Mouse (Mus musculus) liver, embryonic 16.5 days (tissue): Measurements from ENCODE around the gene Net1. TPM values are rescaled to one million over a fixed set of nuclear protein-coding genes. Genes with fewer than 3 reads are reported as not detected.

Experiments
- ATAC-seq: fragments of 200-750 bp; cut with Nextera tagmentation; 2 replicates; pipeline ENCODE4 v1.8.0; 2017; ENCODE audit warnings: low read depth, mild to moderate bottlenecking, moderate number of reproducible peaks, moderate library complexity
- H3K27ac ChIP-seq: fragments of 300-500 bp; sonication (generic); 2 replicates; pipeline ENCODE4 v1.5.1; 2014; ENCODE audit warnings: mild to moderate bottlenecking, low read length
- H3K27me3 ChIP-seq: fragments of 300-500 bp; sonication (generic); 2 replicates; pipeline ENCODE4 v1.6.1; 2014; ENCODE audit warnings: low read depth, low read length, mixed read lengths; ENCODE audit not compliant: control insufficient read depth, insufficient read depth
- H3K36me3 ChIP-seq: fragments of 300-500 bp; sonication (generic); 2 replicates; pipeline ENCODE4 v1.6.1; 2014; ENCODE audit warnings: mild to moderate bottlenecking; ENCODE audit not compliant: control insufficient read depth, insufficient read depth
- H3K4me1 ChIP-seq: fragments of 300-500 bp; sonication (generic); 2 replicates; pipeline ENCODE4 v1.6.1; 2014; ENCODE audit warnings: low read depth, low read length, mixed read lengths; ENCODE audit not compliant: control insufficient read depth
- H3K4me2 ChIP-seq: fragments of 300-500 bp; sonication (generic); 2 replicates; pipeline ENCODE4 v1.6.1; 2014; ENCODE audit warnings: low read depth, low read length, mixed read lengths
- H3K4me3 ChIP-seq: fragments of 300-500 bp; sonication (generic); 2 replicates; pipeline ENCODE4 v1.5.1; 2014; ENCODE audit warnings: low read depth, mild to moderate bottlenecking, low read length
- H3K9ac ChIP-seq: fragments of 300-500 bp; sonication (generic); 2 replicates; pipeline ENCODE4 v1.6.1; 2014; ENCODE audit warnings: low read depth, low read length
- H3K9me3 ChIP-seq: fragments of 300-500 bp; sonication (generic); replicated peaks from 2 replicates; pipeline ENCODE4 v1.6.1; 2016; ENCODE audit warnings: low read length; ENCODE audit not compliant: control insufficient read depth
- WGBS: fragments of 180-500 bp; shearing (Covaris S2); extraction: QIAGEN DNeasy Blood & Tissue Kit; methylation state at CpG from one replicate; pipeline ENCODE4 v1.1.7; 2014; ENCODE audit not compliant: insufficient replicate concordance; 5-methylcytosine and 5-hydroxymethylcytosine counted together
- polyA plus RNA-seq: library from polyadenylated mRNA; unstranded; fragments of >200 nt; fragmentation: Nextera tagmentation; extraction: Ambion mirVana; gene quantifications from 2 replicates; pipeline ENCODE4 v1.2.1, GENCODE M21; 2015

The Net1 gene
- polyA plus RNA-seq, 1 experiment from 2014 or later: 59.3 TPM

DNA sequence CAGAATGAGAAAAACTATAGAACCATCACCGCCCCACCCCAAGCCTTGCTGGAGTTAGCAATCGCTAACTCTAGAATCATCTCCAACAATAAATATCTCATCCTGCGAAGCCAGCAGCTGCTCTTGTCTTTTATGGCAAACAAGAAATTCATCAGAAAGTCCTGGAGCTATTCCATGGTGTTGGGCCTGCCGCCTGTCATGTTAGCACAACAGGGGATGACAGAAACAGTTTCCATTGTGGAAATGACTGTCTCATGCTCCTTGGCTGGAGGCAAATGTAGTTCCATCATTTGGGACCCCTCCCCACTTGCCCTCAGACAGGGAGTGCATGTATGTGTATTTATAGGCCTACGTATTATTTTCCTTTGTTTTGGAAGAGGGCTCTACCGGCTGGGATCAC lies 41.6 kb downstream of the Net1 start:
- no peak overlapping the region for H3K4me2 ChIP-seq
- no peak overlapping the region for H3K27ac ChIP-seq
- no peak overlapping the region for H3K4me3 ChIP-seq
- H3K27me3 ChIP-seq: no peaks in the 10 kb centered on the region
- peaks cover 20% of the 10 kb centered on the region for H3K4me1 ChIP-seq
- ATAC-seq: no peak
- 88% methylated on average over 6 of the region's 6 CpGs for WGBS
- peaks cover 13% of the 10 kb centered on the region; the same call in 1 of the 2 replicates for H3K36me3 ChIP-seq
- H3K9ac ChIP-seq: no peak overlapping the region
- no peaks in the 10 kb centered on the region for H3K9me3 ChIP-seq

DNA sequence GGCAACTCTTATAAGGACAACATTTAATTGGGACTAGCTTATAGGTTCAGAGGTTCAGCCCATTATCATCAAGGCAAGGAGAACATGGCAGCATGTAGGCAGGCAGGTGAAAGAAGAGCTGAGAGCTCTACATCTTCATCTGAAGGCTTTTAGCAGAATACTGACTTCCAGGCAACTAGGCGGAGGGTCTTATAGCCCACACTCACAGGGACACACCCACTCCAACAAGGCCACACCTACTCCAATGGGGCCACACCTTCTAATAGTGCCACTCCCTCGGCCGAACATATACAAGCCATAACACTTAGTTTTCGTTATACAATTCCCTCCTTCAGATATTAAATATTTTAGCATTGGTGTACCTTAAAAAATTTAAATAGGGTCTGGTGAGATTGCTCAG lies 45.2 kb downstream of the Net1 start:
- peaks cover 49% of the 10 kb centered on the region for H3K4me1 ChIP-seq
- no peak overlapping the region for H3K9ac ChIP-seq
- no peaks in the 10 kb centered on the region for H3K27me3 ChIP-seq
- no peak overlapping the region for H3K27ac ChIP-seq
- H3K36me3 ChIP-seq: no peaks in the 10 kb centered on the region
- H3K9me3 ChIP-seq: no peaks in the 10 kb centered on the region
- no peak overlapping the region for H3K4me3 ChIP-seq
- no peak for ATAC-seq
- no peak overlapping the region for H3K4me2 ChIP-seq
- WGBS: 73% methylated on average over 4 of the region's 4 CpGs

DNA sequence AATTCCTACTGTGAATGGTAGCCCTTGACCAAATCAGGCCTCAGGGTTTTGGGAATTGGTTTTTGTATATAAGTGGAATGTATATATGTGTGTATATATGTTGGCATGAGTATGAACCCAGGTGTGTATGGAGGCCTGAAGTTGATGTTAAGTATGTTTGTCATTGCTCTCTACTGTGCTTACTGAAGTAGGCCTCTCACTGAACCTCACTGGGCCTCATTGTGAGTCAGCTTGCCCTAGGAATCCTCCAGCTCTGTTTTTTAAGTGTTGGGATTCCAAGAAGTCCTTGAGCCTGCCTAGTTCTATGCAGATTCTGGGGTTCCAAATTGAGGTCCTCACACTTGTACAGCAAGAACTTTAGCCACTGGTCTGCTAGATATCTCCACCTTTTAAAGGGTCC lies 48.1 kb downstream of the Net1 start:
- no peak overlapping the region for H3K4me3 ChIP-seq
- H3K9me3 ChIP-seq: no peaks in the 10 kb centered on the region
- no peaks in the 10 kb centered on the region for H3K36me3 ChIP-seq
- no peaks in the 10 kb centered on the region for H3K27me3 ChIP-seq
- H3K9ac ChIP-seq: no peak overlapping the region
- peak overlapping the region; percentile 45; the same call in 1 of the 2 replicates for H3K27ac ChIP-seq
- no peak overlapping the region for H3K4me2 ChIP-seq
- peaks cover 68% of the 10 kb centered on the region for H3K4me1 ChIP-seq
- no peak for ATAC-seq

DNA sequence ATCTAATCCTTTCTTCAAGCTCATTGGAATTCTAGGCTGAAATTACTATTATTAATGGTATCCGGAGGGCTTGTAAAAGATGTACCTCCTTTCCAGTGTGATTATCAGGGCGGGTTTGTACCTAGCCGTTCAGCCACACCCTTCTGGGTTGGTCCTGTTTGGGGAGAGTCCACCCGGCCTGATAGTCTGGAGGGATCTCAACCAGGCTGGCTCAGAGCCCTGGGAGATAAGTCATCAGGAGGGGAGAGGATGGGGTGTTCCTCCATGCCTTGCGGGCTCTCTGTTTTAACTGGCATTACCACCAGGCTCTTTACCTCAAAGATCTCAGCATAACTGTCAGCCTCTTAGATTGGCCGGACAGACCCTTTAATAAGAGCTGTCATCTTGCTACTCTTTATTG lies 50.9 kb downstream of the Net1 start:
- Histone ChIP-seq H3K9ac (peak overlapping the region; percentile 62), H3K27me3 (no peaks in the 10 kb centered on the region), H3K9me3 (no peaks in the 10 kb centered on the region), H3K4me2 (peak overlapping the region; percentile 74), H3K4me3 (peak overlapping the region; percentile 39), H3K4me1 (peaks cover 78% of the 10 kb centered on the region), H3K27ac (peak overlapping the region; percentile 98), H3K36me3 (no peaks in the 10 kb centered on the region)
- WGBS: 29% methylated on average over 6 of the region's 6 CpGs
- ATAC-seq: peak; percentile 93

DNA sequence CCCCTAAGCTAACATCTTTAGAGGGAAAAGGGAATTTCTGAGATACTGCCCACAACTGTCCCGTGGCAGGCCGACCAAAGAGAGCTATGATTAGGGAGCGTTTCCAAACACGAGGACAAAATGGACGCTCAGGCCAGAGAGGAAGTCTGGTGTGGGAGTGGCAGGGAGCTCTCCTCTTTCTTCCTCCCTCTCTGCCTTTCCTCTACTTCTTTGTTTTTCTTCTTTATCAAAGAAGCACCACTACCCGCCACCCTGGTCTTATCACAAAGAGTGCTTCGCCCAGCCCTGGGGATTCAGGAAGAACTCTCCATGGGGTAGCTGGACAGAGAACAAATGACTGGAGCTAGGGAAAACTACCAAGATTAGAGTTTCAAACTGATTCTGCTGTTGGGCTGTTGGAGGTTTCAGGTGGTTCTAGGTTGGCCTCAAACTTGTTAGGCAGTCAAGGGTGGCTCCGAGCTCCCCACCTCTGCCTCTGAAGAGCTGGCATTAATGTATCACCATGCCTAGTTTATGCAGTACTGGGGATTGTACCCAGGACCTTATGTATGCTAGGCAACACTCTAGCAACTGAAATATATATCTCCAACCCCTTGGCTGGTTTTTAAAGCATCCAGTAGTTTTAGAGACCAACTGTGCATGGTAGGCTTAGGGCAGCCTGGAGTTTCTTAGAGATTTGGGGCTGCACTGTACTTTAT lies 51.5 kb downstream of the Net1 start:
- no peaks in the 10 kb centered on the region for H3K36me3 ChIP-seq
- H3K4me3 ChIP-seq: peak overlapping the region; percentile 39
- 26% methylated on average over 8 of the region's 8 CpGs for WGBS
- peak; percentile 65 for ATAC-seq
- H3K9ac ChIP-seq: peak overlapping the region; percentile 62
- H3K4me2 ChIP-seq: peak overlapping the region; percentile 74
- no peaks in the 10 kb centered on the region for H3K27me3 ChIP-seq
- no peaks in the 10 kb centered on the region for H3K9me3 ChIP-seq
- peaks cover 82% of the 10 kb centered on the region for H3K4me1 ChIP-seq
- H3K27ac ChIP-seq: peak overlapping the region; percentile 98

DNA sequence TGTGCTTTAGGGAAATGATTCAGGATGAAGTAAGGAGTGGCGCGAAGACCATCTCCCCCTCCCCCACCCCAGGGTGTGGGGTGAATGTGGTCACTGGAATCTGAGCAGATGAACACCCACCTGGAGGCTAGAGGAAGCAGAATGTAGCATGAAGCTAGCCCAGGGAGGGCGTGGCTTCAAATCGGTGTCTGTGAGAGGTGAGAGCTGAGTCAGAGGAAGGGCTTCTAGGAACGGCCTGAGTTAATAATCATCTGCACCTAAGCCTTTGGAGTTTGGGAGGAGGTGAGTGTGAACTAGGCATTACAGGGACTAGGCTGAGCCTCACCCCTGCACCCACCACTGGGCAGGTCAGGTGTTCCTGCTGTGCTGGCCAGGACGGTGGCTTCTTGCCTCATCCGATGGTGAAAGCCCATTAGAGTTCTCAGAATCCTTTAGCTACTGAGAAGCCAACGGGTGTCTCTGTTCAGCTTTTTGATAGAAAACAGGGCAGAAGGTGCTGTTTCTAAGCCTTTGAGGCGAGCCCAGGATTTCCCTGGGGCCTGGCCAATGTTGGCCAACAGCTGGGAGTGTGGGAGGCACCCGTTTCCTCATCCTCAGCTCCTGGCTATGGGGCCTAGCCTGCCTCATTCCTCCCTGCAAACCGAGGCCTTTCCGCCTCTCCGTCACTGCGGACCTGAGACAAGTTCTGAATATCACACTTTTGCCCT lies 52.2 kb downstream of the Net1 start:
- no peaks in the 10 kb centered on the region for H3K9me3 ChIP-seq
- 55% methylated on average over 14 of the region's 14 CpGs for WGBS
- H3K36me3 ChIP-seq: no peaks in the 10 kb centered on the region
- peak overlapping the region; percentile 98 for H3K27ac ChIP-seq
- no peaks in the 10 kb centered on the region for H3K27me3 ChIP-seq
- peak overlapping the region; percentile 39 for H3K4me3 ChIP-seq
- peak overlapping the region; percentile 74 for H3K4me2 ChIP-seq
- peak; percentile 9; the same call in 1 of the 2 replicates for ATAC-seq
- H3K4me1 ChIP-seq: peaks cover 86% of the 10 kb centered on the region
- H3K9ac ChIP-seq: peak overlapping the region; percentile 62

DNA sequence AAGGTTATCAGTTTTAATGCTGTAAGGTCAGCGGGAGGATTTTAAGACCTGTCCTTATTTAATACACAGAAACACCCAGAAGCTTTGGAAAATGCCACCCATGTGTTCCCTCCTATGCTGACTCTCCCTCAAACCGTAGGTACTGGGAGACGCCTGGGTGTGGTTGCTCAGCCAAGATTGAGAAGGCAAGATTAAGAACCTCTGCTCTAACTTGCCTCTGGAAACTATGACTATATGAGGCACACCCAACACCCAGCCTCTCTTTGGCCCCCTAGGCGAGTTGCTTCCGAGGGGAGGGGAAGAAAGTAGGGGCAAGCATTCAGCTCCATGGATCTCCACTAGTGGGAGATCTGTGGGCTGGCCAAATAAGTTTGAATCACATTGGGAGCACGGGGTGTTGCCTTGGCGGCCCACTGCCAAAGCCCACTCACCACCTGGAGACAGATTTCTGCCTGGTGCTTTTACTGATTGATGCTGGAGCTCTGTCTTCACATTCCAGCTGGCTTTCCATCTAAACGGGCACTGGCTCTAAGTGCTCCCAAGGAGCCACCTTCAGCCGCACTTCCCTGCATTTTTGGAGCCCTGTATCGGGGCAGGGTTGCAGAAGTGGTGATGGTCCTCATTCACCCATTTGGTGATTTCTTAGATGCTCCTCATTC lies 55.0 kb downstream of the Net1 start:
- peak; percentile 62 for ATAC-seq
- peak overlapping the region; percentile 50 for H3K4me2 ChIP-seq
- H3K27ac ChIP-seq: peak overlapping the region; percentile 45; the same call in 1 of the 2 replicates
- no peak overlapping the region; the same call in 1 of the 2 replicates for H3K4me3 ChIP-seq
- H3K27me3 ChIP-seq: no peaks in the 10 kb centered on the region
- no peaks in the 10 kb centered on the region for H3K36me3 ChIP-seq
- H3K9me3 ChIP-seq: no peaks in the 10 kb centered on the region
- peak overlapping the region; percentile 35; the same call in 1 of the 2 replicates for H3K9ac ChIP-seq
- peaks cover 68% of the 10 kb centered on the region for H3K4me1 ChIP-seq
- WGBS: 64% methylated on average over 10 of the region's 10 CpGs

DNA sequence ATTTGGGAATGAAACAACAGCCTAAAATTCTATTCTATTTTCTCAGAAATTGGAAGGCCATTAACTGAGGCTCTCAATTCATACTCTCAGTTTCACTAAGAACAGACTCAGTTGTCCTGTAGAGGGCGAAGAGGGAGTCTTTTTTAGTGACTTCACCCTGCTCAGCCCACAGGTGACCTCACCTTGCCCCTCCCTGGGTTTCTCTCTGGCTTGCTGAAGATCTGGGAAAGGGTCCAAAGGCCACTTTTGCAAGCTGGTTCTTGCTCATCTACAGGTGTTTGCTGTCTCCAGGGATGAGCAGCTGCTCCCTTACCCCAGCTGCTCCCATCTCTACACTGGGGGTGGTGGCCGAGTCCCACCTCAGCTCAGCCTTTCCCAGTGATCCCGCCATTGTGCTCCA lies 55.7 kb downstream of the Net1 start:
- Histone ChIP-seq H3K4me1 (peaks cover 61% of the 10 kb centered on the region), H3K27ac (peak overlapping the region; percentile 13; the same call in 1 of the 2 replicates), H3K4me3 (no peak overlapping the region), H3K36me3 (no peaks in the 10 kb centered on the region), H3K4me2 (peak overlapping the region; percentile 50; the same call in 1 of the 2 replicates), H3K9me3 (no peaks in the 10 kb centered on the region), H3K27me3 (no peaks in the 10 kb centered on the region), H3K9ac (no peak overlapping the region)
- no peak for ATAC-seq
- WGBS: 82% methylated on average over 3 of the region's 3 CpGs
